Mouse (Mus musculus) adrenal gland, adult 10 weeks (tissue): ENCODE measurements around the gene Rtn4ip1. TPM values are rescaled to one million over a fixed set of nuclear protein-coding genes. Genes with fewer than 3 reads are reported as not detected.

Experiments
- polyA plus RNA-seq: library from polyadenylated mRNA; stranded (reverse); fragments of 350-450 nt; fragmentation: Illumina TruSeq; extraction: RNeasy Lipid Tissue Mini Kit (QIAGEN cat#74804); gene quantifications from one replicate; pipeline ENCODE4 v1.2.3, GENCODE M21; 2014; ENCODE audit warnings: low read depth, low replicate concordance

The Rtn4ip1 gene
- 19.1 TPM for polyA plus RNA-seq

GRCm38 (mm10) chr10:43901578-43902194, at the start of gene Rtn4ip1, which contains the start of gene Qrsl1:
Rtn4ip1 (plus strand) TSS chr10:43901807.
Qrsl1 (minus strand) TSS chr10:43901745.

Other genes with a start within 250 kb of the Rtn4ip1 start
- gene Qrsl1, start 62 bp upstream of the Rtn4ip1 start, polyA plus RNA-seq = 16.8 TPM
- 0.82 TPM for gene Crybg1, start 247.0 kb downstream of the Rtn4ip1 start, polyA plus RNA-seq